Mouse (Mus musculus) embryo, embryonic 10.5 days (tissue): ENCODE data around the gene Ap3s2.

Experiments used
- DNase-seq: peaks from one replicate; pipeline ENCODE4 v3.0.0-alpha.2; 2015; ENCODE audit warnings: low spot score

The Ap3s2 gene

GRCm38 (mm10) chr7:79888603-79889002, 31.8 kb downstream of the Ap3s2 start:
- no peak for DNase-seq

DNA sequence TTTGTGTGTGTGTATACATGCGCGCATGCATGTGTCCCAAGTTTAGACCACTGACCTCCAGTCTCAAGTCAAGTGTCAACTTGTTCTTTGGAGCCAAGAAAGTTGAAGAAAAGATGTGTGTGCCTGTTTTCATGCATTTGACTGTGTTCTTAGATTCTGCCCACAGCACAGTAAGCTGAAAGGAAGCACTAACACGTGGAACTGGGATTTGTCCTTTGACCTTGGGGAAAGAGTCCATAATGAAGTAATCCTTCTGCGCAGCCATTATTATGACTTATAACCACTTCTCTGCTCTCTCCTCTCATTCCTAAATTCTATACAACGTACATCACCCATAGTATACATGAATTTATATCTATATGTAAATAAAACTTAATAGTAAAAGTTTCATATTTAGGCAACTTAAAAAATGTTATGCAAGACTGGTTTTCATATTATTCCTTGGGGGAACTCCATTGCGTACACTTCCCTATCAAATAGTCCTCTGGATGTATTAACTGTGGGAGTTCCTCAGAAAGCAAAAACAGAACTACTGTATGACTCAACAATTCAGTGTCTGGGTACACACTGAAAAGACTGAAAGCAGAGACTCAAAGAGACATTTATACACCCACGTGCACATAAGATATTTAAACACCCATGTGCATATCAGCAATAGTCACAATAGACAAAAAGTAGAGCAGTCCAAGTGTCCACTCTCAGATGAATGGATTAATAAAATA, 36.7 kb downstream of the Ap3s2 start:
- no peak for DNase-seq

DNA sequence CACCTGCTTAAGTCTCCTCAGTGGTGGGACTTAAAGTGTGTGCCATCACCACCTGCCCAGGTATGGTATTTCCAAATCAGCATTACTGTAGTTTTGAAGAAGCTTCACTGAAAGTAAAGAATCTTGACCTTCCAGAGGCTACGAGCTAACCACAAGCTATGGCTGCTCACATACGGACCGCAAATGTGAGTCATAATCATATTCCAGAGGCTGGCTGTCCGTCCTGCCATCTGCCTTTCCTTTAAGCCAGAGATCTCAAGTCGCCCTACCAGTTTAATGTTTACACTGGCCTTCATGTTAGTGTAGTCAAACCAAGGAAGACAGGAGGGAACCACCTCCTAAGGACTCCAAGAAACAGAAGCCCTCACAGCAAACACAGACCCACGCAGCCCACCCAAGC, 38.5 kb downstream of the Ap3s2 start:
- DNase-seq = no peak

GRCm38 (mm10) chr7:79880998-79881397, 39.5 kb downstream of the Ap3s2 start:
- peak; percentile 9 for DNase-seq

- DNase-seq = no peak
These were observed 40.4 kb downstream of the Ap3s2 start for GRCm38 (mm10) chr7:79880033-79880432.

- DNase-seq = no peak
These were observed 41.9 kb downstream of the Ap3s2 start for GRCm38 (mm10) chr7:79878455-79879025.

DNA sequence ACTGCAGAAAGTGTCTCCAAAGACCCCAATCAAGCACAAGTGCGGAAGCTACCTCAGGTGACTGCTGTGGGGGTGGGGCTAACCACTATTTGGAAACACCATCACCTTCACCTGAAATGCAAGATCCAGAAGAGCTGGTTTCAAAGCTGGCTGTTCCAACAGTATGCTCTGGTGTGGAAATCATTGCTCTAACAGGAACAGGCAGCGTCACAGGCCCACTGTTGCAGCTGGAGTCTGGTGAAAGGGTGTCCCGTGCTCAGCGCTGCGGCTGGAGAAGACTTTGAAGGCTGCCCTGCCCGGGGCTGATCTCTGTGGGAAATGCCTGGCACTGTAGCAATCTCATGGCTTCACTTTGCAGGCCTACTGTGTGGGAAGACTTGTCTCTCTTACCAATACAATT, 47.0 kb downstream of the Ap3s2 start:
- no peak for DNase-seq

DNA sequence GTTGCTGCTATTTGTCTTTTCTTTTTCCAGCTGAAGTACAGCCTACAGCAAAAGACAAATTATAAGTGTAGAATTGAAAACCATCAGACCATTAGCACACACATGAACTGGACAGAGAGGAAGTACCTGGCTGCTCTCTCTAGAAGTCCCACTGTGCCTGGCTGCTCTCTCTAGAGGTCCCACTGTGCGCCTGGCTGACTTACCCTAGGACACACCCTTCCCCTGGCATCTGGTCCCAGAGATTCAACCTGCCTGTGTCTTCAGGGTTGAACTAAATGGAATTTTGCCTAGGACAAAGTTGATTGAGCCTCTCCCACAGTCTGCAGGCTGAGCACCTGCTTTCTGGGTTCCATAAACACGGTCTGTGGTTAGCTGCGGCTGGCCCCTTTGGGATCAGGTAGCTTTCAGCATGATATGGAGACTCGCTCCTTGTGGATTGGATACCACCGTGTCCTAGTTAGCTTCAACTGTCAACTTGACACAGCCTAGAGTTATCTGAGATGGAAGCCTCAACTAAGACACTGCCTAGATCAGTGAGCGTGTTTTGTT, 48.6 kb downstream of the Ap3s2 start:
- DNase-seq = no peak

DNA sequence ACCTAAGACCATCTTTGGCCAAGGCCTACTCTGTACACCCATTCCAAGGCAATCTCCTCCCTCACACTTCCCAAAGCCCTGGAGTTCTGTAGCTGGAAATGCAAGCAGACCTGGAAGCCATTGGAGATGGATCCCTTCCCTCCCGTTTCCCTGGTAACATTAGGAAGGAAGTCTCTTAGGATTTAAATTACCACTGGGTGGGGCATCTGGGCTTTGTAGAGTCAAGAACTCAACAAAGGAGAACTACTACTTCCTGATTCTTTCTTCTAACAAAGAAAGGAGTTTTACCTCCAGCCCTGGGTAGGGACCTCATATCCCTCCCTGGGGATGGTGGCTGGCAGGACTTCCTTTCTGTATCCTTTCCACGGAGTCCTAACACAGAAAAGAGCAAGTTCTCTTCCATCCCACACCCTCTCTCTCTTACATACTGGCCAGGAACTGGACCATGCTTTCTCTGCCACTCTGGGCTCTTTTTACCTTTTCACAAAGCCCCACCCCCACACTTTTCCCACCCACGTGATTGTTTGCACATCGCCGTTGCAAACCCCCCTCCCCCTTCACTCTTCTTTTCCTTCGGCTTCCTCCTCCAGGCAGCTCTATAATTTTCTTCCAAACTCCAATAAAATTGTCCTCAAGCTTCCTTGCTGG, 51.3 kb downstream of the Ap3s2 start:
- no peak for DNase-seq

- no peak for DNase-seq
These were observed 52.0 kb downstream of the Ap3s2 start for GRCm38 (mm10) chr7:79868475-79868874.

GRCm38 (mm10) chr7:79867861-79868260, 52.6 kb downstream of the Ap3s2 start:
- DNase-seq = no peak

DNA sequence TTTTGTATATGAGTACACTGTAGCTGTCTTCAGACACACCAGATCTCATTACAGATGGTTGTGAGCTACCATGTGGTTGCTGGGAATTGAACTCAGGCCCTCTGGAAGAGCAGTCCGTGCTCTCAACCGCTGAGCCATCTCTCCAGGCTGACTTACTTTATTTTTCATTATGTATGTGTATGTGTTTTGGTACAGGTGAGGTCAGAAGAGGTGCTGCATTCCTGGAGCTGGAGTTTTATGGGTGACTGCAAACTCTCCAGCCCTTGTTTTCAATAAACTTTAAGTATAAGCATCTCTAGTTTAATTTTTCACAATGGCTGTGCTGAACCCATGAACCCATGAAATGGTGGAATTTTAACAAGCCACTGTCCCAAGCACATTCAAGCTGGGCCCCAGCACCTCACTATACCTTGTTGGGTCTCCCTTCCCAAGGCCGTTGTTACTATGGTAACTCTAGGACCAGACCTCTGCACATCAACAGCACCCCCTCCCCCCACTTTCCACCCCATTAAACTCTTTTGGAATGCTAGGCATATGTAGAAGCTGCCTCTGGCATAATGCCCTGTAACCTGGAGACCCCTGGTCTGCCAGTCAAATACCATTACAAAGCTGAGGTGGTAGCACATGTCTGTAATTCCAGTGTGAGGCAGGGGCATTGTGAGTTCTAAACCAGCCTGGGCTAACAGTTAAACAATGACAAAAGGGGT, 54.0 kb downstream of the Ap3s2 start:
- DNase-seq = peak; percentile 54

GRCm38 (mm10) chr7:79861794-79862193, 58.7 kb downstream of the Ap3s2 start:
- DNase-seq = no peak

DNA sequence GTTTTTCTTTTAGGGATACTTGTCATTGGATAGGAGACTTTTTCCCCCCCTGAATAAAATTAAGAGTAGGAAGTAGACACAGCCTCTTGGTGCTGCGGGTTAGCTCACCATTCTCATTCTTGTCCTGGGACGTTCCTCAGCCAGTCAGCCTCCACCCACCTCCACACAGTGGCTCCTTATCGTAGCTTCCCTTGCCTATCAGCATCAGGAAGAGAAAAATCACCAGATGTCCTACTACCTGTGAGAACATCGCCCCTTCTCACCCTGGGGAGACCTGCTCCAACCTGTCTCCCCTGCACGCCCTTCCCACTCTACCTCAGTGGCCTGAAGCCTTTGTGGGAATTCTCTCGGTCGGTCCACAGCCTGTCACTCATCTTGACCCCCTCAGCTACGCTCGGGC, 59.6 kb downstream of the Ap3s2 start, which contains the start of gene Anpep:
Gene Anpep, minus strand, starts transcription at position 249 of the 400 bp plus-strand sequence.
- DNase-seq = no peak

- DNase-seq = no peak
These were observed 61.4 kb downstream of the Ap3s2 start for GRCm38 (mm10) chr7:79858956-79859630.

- no peak for DNase-seq
These were observed 62.1 kb downstream of the Ap3s2 start for GRCm38 (mm10) chr7:79858202-79858934.

DNA sequence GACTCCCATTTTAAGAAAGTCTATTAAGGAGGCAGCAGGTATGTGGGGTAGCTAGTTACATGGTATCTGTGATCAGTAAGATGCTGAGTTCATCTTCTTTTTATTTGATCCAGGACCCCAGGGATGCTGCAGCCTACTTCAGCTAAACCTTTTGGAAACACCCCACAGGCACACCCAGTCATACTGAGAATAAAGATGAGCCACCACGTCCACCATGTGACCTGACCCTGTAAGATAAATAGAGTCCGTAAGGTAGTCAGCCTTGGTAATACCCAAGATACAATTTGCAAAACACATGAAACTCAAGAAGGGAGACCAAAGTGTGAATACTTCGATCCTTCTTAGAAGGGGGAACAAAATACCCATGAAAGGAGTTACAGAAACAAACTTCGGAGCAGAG, 64.1 kb downstream of the Ap3s2 start:
- no peak for DNase-seq

GRCm38 (mm10) chr7:79847456-79848451, 72.7 kb downstream of the Ap3s2 start:
- DNase-seq = peak; percentile 80

DNA sequence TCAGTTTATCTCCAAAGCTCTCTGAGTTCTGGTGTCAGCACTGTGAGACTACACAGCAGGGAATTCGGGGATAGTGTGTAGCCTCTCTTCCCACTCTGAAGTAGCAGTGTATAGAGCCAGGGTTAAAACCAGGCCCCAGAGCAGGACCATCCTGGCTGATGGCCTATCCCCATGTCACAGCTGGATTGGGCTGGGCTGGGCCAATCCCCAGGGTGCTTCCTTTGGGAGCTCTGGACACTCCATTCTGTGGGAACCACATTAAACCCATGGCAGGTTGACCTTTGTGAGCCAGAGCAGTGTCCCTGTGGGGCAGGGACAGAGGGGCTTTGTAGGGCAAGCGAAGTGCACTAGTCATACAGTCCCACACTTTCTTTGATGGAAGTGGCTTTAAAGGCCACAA, 74.1 kb downstream of the Ap3s2 start:
- DNase-seq = no peak
